Mouse (Mus musculus): ENCODE measurements at regions not wholly inside any gene's neighbourhood (a gene's known extent, or its start where the extent isn't known, plus 50 kb on each side); places are given as distances from the start of the nearest gene placed in this dataset.

DNA sequence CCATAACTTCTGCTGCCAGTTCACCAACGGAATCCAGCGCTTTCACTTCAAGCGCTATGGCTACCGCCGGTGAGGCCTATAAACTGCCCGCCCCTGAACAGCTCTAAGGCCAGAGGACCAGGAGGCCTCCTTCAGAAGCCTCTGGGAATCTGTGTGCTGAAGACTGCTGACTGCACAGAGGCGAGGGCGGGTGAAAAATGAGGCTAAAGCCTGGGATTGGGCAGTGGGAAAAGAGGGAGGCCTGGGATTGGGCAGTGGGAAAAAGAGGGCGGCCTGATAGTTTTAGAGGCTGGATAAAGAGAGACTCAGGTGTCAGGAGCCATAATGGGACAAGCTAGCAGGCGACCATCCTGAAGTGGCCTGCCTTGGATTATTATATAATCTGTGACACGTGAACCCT, 80.8 kb downstream of the Plekhb2 start:
- no peak for DNase-seq (ENCODE audit: extremely low spot score in 1 of 2, low spot score in 1 of 2)

DNA sequence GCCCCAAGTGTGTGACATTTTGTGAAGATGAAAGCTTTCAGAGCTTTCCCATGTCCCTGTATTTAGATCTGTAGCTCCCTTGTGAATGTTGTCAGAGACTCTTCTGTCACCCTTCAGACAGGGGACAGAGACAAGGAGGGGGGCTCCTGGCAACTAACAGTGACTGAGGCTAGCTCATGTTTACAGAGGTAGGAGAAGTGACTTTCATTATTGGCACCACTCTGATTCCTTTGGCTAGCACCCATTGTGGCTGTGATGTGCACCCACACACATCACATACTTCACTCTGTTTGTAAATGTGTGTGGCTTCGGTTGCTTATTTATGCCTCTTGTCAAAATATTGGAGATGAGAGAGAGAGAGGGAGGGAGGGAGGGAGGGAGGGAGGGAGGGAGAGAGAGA, 93.4 kb downstream of the Plekhb2 start:
- DNase-seq (ENCODE audit: extremely low spot score in 1 of 2, low spot score in 1 of 2): no peak

DNA sequence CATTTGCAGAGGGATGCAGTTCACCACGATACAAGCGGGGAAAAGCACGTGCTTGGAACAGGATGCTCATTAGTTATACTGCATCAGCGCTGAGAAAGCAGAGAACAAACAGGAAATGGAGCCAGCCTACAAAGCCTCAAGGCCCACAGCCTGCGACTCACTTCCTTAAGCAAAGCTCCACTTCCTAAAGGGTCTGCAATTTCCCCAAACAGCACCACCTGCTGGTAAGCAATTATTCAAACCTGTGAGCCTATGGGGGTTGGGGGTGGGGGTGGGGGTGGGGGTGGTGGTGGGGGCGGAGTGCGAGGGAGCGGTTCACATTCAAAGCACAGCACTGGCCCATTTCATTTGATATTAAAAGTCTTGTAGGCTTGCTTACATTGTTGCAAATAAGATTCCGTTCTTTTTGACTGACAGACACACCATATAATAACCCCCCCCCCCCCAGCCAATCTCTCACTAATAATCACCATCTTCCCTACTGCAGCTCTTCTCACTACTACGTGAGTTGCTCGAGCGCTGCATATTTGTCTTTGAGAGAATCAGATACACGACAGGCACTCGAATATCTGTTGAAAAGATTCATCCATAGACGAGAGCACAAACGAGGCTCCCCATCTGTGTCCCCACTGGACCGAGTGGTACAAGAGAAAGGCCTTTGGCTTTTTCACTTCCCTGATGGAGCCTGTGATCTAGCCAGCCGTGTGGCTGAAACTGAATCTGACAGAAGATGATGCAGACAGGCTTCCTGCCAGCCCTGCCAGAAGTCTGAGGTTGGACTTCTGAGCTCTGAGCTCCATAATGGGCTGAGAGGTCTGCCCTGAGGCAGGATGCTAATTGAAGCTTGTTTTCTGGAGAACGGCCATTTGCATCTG, 112.1 kb downstream of the Plekhb2 start:
- DNase-seq (ENCODE audit: extremely low spot score in 1 of 2, low spot score in 1 of 2): no peak

DNA sequence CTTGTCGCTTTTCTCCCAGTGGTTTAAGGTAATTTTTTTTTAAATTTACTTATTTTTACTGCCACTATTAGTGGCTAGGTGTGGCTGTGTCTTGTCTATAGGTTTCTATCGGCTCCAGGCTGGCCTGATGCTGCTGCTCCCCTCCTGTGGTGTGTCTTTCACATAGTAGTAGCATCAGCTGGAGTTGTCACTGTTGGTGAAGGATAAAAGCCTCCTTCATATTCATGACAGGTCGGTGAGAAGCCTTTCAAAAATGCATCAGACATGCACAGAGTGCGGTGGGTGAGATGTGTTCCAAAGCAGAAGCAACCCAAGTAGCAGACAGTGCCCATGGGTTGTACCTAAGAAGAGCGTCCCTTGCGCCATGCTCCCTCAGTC, 112.7 kb downstream of the Plekhb2 start:
- DNase-seq (ENCODE audit: extremely low spot score in 1 of 2, low spot score in 1 of 2): no peak

DNA sequence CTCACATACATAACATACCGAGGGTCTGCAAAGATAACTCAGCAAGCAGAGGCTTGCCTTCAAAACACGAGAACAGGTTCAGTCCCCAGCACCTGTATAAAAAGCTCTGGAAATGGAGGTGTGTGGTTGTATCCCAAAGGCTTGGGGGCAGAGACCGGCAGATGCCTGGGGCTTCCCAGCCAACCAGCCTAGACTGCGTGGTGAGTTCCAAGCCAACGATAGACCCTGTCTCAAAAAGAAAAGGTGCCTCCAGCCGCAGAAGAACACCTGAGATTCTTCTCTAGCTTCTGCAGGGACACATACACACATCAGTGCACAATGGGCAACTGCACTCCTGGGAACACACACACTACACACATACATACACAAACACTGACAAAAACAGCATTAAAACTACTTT, 125.0 kb downstream of the Plekhb2 start:
- DNase-seq (ENCODE audit: extremely low spot score in 1 of 2, low spot score in 1 of 2): no peak

DNA sequence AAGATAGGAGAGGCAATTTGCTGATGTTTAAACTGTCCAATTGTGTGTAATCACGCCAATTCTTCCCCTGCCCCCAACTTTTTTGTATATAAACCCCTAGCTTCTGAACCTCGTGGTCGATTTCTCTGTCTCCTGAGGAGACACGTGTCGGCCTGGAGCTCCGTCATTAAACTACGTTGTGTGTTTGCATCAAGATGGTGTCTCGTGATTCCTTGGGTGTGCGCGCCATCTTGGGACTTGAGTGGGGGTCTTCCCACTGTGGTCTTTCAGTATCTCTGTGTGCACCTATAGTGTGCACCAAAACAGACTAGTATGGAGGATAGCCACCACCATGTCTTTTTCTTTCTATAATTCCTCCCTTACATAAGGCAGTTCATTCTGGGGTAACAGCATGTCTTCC, 128.4 kb downstream of the Plekhb2 start:
- no peak for DNase-seq (ENCODE audit: extremely low spot score in 1 of 2, low spot score in 1 of 2)

DNA sequence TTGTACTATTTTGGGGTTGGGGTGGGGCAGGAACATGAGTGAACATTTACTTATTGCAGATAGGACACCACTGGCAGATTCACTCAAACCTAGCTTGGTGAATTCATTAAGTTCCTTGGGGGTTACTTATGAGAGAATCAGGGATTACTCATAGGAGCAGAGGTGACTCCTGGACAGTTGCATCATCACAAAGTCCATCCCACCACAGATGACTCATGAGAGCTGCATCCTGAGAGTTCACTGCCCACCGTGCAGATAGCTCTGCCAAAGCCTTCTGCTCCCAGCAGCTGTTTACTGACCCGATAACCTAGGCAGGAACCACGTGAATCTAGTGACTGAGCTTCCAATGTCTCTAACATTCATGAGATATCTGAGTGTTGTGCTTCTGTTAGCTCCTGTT, 129.6 kb downstream of the Plekhb2 start:
- no peak for DNase-seq (ENCODE audit: extremely low spot score in 1 of 2, low spot score in 1 of 2)

DNA sequence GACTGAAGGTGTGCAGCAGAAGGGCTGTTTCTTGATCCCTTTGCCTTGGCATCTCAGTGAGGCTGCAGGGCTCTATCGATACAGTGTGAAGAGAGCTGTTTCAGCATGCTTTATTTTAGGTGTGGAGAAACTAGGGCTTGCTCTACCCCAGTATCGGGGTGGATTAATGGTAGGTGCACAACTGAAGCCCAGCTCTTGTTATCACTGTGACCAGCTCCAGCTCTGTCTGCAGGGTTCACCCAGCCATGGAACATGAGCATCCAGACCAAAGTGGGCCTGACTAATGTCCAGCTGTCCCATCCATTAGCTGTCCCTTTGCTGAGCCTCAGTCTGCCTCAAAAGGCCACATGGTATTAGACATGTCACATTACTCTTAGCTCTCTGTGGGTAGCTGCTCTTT, 132.2 kb downstream of the Plekhb2 start:
- no peak for DNase-seq (ENCODE audit: extremely low spot score in 1 of 2, low spot score in 1 of 2)

DNA sequence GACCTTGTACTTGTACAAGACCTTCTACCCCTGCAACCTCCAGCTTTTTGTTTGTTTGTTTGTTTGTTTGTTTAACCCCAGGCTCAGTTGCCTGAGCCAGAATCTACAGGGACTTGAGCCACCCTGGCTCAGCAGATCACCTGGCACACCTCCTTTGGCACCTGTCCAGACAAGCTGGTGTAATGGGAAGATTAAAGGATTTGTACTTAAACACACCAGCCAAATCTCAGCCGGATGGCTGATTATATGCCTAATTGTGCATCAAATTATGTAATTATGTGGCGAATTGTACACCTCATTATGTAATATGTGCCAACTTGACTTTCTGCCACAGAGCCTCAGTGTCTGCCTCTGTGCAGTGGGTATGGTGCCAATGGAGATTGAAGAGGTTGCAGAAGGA, 133.2 kb downstream of the Plekhb2 start:
- no peak for DNase-seq (ENCODE audit: extremely low spot score in 1 of 2, low spot score in 1 of 2)

DNA sequence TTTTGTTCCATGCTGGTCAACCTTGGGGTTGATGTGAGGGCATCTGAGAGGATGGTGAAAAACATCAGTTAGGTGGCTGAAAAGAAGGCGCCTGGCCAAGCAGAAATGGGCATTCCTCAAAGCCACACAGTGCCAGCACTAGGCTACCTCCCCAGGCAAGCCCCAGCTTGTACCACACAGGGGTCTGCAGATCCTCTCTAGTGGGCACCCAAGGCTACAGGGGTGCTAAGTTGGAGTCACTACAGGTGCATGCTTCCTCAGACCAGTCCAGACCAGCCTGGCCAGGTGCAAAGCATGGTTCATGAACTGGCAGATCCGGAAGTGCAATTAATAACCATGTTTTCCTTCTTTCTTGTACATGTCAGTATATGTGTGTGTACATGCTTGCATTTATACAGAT, 137.1 kb downstream of the Plekhb2 start:
- no peak for DNase-seq (ENCODE audit: extremely low spot score in 1 of 2, low spot score in 1 of 2)

DNA sequence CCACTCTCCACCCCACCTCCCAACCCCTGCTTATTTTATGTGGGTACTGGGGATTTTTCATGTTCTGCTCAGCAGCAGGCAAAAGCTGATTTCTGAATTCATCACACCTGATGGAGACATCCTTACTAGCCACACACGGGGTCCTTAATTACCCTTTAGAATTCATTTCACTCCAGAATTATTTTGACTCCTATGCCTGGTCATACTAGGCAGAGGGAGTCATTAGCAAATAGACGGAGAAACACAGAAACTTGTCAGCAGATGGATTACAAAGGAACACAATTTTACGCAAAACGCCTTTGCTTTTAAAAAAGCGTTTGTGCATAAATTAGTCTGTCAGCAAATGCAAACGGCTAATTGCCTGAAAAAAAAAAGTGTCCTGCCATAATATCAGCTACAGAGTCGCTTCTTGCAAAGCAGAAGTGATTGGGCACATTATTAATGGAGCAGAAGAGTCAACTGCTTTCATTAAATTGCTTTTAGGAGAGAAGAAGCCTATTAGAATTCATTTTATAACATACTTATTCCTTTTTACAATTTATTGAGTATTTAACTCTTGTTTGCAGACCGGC, 138.0 kb downstream of the Plekhb2 start:
- DNase-seq (ENCODE audit: extremely low spot score in 1 of 2, low spot score in 1 of 2): no peak

DNA sequence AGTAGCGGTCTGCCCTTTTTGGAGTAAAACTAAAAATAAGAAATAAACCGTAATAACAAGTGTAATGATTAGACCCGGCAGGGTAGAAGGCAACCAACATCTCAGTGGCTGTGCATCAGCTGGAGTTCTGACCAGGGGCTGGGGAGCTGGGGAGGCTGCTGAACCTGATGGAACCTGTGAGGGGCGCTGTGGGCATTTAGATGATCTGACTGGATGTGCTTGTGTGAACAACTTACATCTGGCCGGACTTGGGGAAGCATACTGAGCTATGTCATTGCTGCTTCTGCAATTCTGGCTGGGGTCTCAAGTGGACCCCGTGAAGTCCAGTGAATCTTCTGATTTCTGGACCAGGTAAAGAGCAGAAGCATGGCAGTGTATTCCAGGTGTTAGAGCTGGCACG, 138.4 kb downstream of the Plekhb2 start:
- DNase-seq (ENCODE audit: extremely low spot score in 1 of 2, low spot score in 1 of 2): peak in 1 of 2 experiments; percentile 11

DNA sequence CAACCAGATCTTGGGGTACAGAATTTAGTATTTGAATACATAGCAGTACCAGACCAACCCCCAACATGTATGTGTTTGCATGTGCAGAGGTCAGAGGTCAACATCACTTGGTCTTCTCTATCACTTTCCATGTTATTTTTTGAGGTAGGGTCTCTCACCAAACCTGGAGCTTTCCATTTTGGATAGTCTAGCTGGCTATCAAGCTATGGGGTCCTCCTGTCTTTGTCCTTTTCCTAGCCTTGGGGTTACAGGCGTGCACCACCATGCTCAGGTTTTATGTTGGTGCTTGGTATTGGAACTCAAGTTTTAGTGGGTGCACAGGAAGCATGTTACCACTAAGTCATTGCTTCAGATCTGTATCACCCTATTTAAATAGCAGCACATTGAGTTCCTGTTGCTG, 151.0 kb downstream of the Plekhb2 start:
- no peak for DNase-seq (ENCODE audit: extremely low spot score in 1 of 2, low spot score in 1 of 2)

DNA sequence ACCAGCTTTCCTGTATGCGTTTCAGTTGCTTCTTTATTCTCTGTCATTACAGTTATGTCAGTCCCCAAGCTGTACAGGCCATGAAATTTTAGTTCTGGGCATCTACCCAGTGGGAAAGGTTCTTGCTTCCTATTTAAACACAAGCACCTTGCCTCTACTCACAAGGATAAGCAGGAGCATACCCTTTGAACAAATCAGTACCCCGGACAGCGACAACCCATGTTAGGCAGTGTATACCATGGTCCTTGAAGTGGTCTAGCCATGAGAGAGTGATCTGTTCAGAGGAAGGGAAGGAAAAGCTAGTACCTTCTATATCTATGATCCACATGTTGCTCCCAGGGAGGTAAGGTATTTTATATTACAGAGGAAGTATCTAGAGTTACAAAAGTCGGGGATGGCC, 167.7 kb downstream of the Plekhb2 start:
- no peak for DNase-seq (ENCODE audit: extremely low spot score in 1 of 2, low spot score in 1 of 2)

DNA sequence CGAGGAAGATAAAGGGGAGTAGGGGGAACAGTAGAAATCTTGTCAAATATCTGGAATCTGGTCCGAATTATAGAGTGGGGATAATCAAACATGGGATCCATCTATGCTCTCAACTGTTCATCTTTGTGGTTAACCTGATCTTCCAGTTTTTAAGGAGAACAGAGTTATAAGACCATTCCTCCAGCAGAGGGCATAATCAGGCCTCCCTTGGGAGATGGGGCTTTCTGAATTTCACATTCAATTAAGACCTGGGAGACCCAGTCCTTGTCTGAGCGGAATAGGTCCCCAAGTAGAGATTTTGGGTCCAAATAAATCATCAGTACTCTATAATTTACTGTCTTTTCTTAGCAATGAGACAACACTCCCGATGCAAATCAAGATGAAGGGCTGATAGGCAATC, 182.8 kb downstream of the Plekhb2 start:
- DNase-seq (ENCODE audit: extremely low spot score in 1 of 2, low spot score in 1 of 2): peak in 1 of 2 experiments; percentile 77

DNA sequence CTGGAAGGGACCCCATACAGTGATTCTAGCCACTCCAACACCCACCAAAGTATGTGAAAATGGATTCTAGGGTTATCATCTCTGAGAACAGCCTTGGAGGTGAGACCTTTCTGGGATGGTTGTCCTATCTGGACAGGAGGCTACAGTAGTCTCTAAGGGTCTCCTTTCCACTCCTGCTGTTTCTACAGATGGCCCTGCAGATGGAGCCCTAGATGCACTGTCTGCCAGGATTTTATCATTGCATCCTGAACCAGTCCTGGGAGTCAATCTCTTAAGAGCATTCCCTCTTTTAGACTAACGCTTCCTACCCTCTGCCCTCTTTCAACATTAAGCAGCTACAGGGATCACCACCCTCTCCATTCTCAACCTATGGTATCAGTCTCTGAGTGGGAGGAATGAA, 223.0 kb downstream of the Plekhb2 start:
- no peak for DNase-seq (ENCODE audit: extremely low spot score in 1 of 2, low spot score in 1 of 2)

DNA sequence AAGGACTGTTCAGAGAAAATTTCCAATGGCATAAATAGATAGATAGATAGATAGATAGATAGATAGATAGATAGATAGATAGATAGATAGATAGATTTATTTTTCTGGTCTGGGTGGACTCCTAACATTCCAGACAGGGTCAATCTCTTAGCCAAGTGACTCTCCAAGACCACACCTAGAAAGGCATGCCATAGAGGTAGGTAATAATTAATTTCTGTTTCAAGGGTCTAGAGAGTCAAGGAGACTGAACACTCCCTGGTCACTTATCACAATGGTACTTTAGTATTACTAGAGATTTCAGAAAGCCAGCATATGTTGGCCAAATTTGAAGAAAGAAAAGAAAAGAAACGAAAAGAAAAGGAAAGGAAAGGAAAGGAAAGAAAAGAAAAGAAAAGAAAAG, 245.1 kb downstream of the Plekhb2 start:
- no peak for DNase-seq (ENCODE audit: extremely low spot score in 1 of 2, low spot score in 1 of 2)

DNA sequence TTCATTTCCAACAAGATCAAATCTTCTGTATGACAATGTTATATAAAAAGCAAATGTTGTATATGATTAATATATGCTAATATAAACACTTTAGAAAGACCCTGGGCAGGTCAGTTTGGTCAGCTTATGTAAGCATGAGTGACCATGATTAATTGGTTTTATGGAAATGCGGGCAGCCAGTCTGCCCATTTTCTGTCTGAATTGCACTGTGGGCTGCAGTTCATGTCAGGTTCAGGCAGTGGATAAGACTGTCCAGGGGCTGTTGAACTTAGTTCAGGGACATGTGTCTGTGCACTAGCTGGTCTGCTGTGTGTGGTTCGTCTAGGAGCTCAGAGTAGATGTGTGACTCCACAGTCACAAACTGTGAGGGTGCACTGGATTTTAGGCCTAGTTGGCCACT, 246.0 kb downstream of the Plekhb2 start:
- no peak for DNase-seq (ENCODE audit: extremely low spot score in 1 of 2, low spot score in 1 of 2)

DNA sequence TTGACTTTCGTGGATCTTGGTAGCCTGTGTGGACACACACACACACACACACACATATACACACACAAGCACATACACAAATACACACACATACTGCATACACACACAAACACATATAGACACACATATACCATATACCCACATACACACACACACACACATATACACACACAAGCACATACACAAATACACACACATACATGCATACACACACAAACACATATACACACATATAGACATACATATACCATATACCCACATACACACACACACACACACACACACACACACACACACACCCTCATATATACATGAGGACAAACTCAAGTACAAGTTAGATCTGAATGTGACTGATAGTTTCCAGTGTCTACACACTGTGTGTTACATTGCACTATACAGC, 256.9 kb downstream of the Plekhb2 start:
- DNase-seq (ENCODE audit: extremely low spot score in 1 of 2, low spot score in 1 of 2): no peak

DNA sequence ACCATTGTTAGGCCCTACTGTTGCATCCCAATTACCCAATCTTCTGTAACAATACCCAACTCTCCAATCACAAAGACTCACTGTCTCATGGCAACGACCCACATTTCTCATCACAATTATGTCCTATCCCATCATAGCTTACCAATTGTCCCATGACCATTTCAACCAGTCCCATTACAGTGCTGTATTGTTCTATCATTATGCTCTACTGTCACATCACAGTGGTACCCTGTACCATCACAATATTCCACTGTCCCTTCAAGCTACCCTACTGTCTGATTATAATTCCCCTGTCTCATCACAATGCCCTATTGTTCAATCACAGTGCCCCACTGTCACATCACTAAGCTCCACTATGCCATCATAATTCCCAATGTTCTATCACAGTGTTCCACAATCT, 260.0 kb downstream of the Plekhb2 start:
- no peak for DNase-seq (ENCODE audit: extremely low spot score in 1 of 2, low spot score in 1 of 2)

DNA sequence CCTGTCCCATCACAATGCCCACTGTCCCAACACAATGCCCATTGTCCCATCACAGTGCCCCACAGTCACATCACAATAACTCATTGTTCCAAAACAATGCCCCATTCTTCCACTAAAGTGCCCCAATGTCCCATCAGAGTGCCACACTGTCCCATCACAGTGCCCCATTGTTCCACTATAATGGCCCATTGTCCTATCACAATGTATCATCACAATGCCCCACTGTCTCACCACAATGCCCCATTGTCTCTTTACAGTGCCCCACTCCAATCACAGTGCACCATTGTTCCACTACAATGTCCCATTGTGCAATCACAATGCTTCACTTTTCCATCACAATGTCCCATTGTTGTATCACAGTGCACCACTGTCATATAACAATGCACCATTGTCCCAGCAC, 265.7 kb downstream of the Plekhb2 start:
- DNase-seq (ENCODE audit: extremely low spot score in 1 of 2, low spot score in 1 of 2): no peak

DNA sequence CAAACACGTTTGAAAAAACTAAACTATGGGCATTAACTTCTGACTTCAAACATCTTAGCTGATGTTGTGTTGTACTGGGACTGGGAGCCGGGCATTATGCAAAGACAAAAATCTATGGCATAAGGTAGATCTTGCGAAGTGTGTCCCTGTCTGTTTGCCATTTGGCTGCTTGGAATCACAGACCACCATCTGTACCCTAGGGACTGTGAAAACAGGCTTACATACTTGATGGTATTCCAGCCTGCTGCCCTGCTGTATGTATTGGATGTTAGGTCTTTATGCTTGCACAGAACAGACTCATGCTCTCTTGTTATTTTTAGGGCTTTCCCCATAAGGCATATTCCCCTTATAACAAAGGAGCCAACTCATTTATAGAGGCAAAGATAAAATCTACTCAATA, 288.1 kb downstream of the Plekhb2 start:
- no peak for DNase-seq (ENCODE audit: extremely low spot score in 1 of 2, low spot score in 1 of 2)

DNA sequence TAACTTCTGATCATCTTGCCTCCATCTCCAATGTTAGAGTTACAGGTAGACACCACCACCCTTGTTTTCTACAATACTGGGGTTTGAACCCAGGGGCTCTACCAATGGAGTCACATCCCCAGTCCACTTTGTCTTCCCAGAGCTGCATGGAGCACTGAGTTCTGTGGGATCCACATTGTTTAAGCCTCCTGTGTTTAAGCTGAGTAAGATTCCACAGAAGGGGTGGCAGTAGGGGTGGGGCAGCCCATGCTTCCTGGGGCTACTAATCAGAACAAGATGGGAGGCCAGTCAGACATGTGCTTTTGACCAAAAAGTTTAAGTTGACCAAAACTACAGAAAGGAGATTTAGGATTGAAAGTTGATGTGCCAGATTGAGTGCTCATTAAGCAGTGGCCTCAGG, 299.3 kb downstream of the Plekhb2 start:
- no peak for DNase-seq (ENCODE audit: extremely low spot score in 1 of 2, low spot score in 1 of 2)
